Mouse (Mus musculus): Measurements from ENCODE around the gene Wdr63. TPM values are rescaled to one million over a fixed set of nuclear protein-coding genes. Genes with fewer than 3 reads are reported as not detected.

Gene Wdr63
- total and polyA plus RNA-seq, 3 experiments = not detected

- Histone ChIP-seq H3K4me3 (ENCODE audit: control insufficient read depth in 1 of 2, insufficient read depth in 1 of 2, low read depth in 2 of 2, low read length in 2 of 2) (no peak overlapping the region), H3K9me3 (replicated peaks; ENCODE audit: insufficient read depth, low read length) (no peaks in the 10 kb centered on the region), H3K4me1 (ENCODE audit: control insufficient read depth in 1 of 2, insufficient read depth in 2 of 2, low read length in 2 of 2) (no peaks in the 10 kb centered on the region; a peak in 1 of 4 replicates), H3K27ac (ENCODE audit: control insufficient read depth, low read depth, low read length) (no peak overlapping the region), H3K79me2 (ENCODE audit: control insufficient read depth, insufficient read depth, low read length, poor library complexity) (no peaks in the 10 kb centered on the region), H3K27me3 (ENCODE audit: control insufficient read depth in 1 of 2, insufficient read depth in 2 of 2, low read length in 2 of 2) (no peaks in the 10 kb centered on the region; a peak in 1 of 4 replicates), H3K36me3 (ENCODE audit: control insufficient read depth in 1 of 2, insufficient read depth in 2 of 2, low read length in 2 of 2) (no peaks in the 10 kb centered on the region), H3K9ac (ENCODE audit: control insufficient read depth, low read depth, low read length, poor library complexity, severe bottlenecking) (no peak overlapping the region)
- no peak for DNase-seq (ENCODE audit: low read depth, low spot score)
- no peak for TF ChIP-seq ZKSCAN1 (IDR thresholded peaks at IDR 0.05; ENCODE audit: low read depth, low read length)
- no peak for TF ChIP-seq ZMIZ1 (IDR thresholded peaks at IDR 0.05; ENCODE audit: low read depth, low read length)
- TF ChIP-seq ZC3H11A (IDR thresholded peaks at IDR 0.05; ENCODE audit: low read depth, low read length) = no peak
- no peak for TF ChIP-seq SMC3 (IDR thresholded peaks at IDR 0.05; ENCODE audit: low read depth, low read length)
- TF ChIP-seq ETS1 (IDR thresholded peaks at IDR 0.05; ENCODE audit: low read depth, low read length) = no peak
- TF ChIP-seq RAD21 (IDR thresholded peaks at IDR 0.05; ENCODE audit: low read depth, low read length) = no peak
- no peak for TF ChIP-seq NELFE (IDR thresholded peaks at IDR 0.05; ENCODE audit: low read depth, low read length)
- no peak for TF ChIP-seq E2F4 (IDR thresholded peaks at IDR 0.05; ENCODE audit: borderline replicate concordance, low read depth, low read length)
- no peak for TF ChIP-seq RCOR1 (IDR thresholded peaks at IDR 0.05; ENCODE audit: low read depth, low read length)
- no peak for TF ChIP-seq TAL1 (IDR thresholded peaks at IDR 0.05; ENCODE audit: low read length)
- no peak for TF ChIP-seq KAT2A (conservative IDR thresholded peaks at IDR 0.05; ENCODE audit: low read depth, low read length)
- no peak for TF ChIP-seq MXI1 (IDR thresholded peaks at IDR 0.05; ENCODE audit: low read depth, low read length)
- no peak for TF ChIP-seq ZNF384 (IDR thresholded peaks at IDR 0.05; ENCODE audit: low read depth, low read length)
- no peak for TF ChIP-seq CHD2 (IDR thresholded peaks at IDR 0.05; ENCODE audit: low read length)
- no peak for TF ChIP-seq MAFK (IDR thresholded peaks at IDR 0.05; ENCODE audit: borderline replicate concordance, low read depth, low read length)
These were observed 43.8 kb upstream of the Wdr63 start for GRCm38 (mm10) chr3:146151755-146152154.

- Histone ChIP-seq H3K9ac (ENCODE audit: control insufficient read depth, low read depth, low read length, poor library complexity, severe bottlenecking) (no peak overlapping the region), H3K4me3 (ENCODE audit: control insufficient read depth in 1 of 2, insufficient read depth in 1 of 2, low read depth in 2 of 2, low read length in 2 of 2) (no peak overlapping the region), H3K27ac (ENCODE audit: control insufficient read depth, low read depth, low read length) (no peak overlapping the region)
These were observed 43.4 kb upstream of the Wdr63 start for GRCm38 (mm10) chr3:146151328-146151727.

More at GRCm38 (mm10) chr3:146151328-146151727, 43.4 kb upstream of the Wdr63 start:
- DNase-seq (ENCODE audit: low read depth, low spot score) = no peak
- Histone ChIP-seq H3K4me1 (ENCODE audit: control insufficient read depth in 1 of 2, insufficient read depth in 2 of 2, low read length in 2 of 2) (peaks cover under 1 to 4% of the 10 kb centered on the region in 2 experiments; a peak in 3 of 4 replicates), H3K79me2 (ENCODE audit: control insufficient read depth, insufficient read depth, low read length, poor library complexity) (no peaks in the 10 kb centered on the region), H3K27me3 (ENCODE audit: control insufficient read depth in 1 of 2, insufficient read depth in 2 of 2, low read length in 2 of 2) (no peaks in the 10 kb centered on the region; a peak in 1 of 4 replicates), H3K9me3 (replicated peaks; ENCODE audit: insufficient read depth, low read length) (no peaks in the 10 kb centered on the region), H3K36me3 (ENCODE audit: control insufficient read depth in 1 of 2, insufficient read depth in 2 of 2, low read length in 2 of 2) (peaks cover 0 to under 1% of the 10 kb centered on the region in 2 experiments; a peak in 1 of 4 replicates)
- TF ChIP-seq ZMIZ1 (IDR thresholded peaks at IDR 0.05; ENCODE audit: low read depth, low read length) = no peak
- no peak for TF ChIP-seq MYC (IDR thresholded peaks at IDR 0.05; ENCODE audit: low read depth, low read length)
- no peak for TF ChIP-seq POLR2A (IDR thresholded peaks at IDR 0.05; ENCODE audit: control insufficient read depth in 1 of 2, insufficient read depth in 1 of 2, low read depth in 1 of 2, low read length in 2 of 2, poor library complexity in 1 of 2)
- no peak for TF ChIP-seq POLR2AphosphoS2 (IDR thresholded peaks at IDR 0.05; ENCODE audit: low read length)
- no peak for TF ChIP-seq SIN3A (IDR thresholded peaks at IDR 0.05; ENCODE audit: low read length)
- TF ChIP-seq SMC3 (IDR thresholded peaks at IDR 0.05; ENCODE audit: low read depth, low read length) = no peak
- TF ChIP-seq CTCF (IDR thresholded peaks at IDR 0.05 in 2 of 3, conservative IDR thresholded peaks at IDR 0.05 in 1 of 3; ENCODE audit: control insufficient read depth in 1 of 3, insufficient read depth in 1 of 3, low read depth in 2 of 3, low read length in 3 of 3, poor library complexity in 1 of 3, severe bottlenecking in 1 of 3) = no peak
- TF ChIP-seq MYB (IDR thresholded peaks at IDR 0.05; ENCODE audit: low read depth, low read length) = no peak
- no peak for TF ChIP-seq BHLHE40 (IDR thresholded peaks at IDR 0.05; ENCODE audit: borderline replicate concordance, low read depth, low read length)
- TF ChIP-seq KAT2A (conservative IDR thresholded peaks at IDR 0.05; ENCODE audit: low read depth, low read length) = no peak
- TF ChIP-seq MAZ (IDR thresholded peaks at IDR 0.05; ENCODE audit: low read depth, low read length) = no peak
- no peak for TF ChIP-seq ELF1 (IDR thresholded peaks at IDR 0.05; ENCODE audit: low read depth, low read length)
- no peak for TF ChIP-seq NRF1 (IDR thresholded peaks at IDR 0.05; ENCODE audit: insufficient read depth, low read depth, low read length, poor library complexity, severe bottlenecking)
- no peak for TF ChIP-seq GABPA (IDR thresholded peaks at IDR 0.05; ENCODE audit: low read depth, low read length)
- no peak for TF ChIP-seq MEF2A (IDR thresholded peaks at IDR 0.05; ENCODE audit: extremely low read depth, insufficient replicate concordance, low read depth, low read length, poor library complexity, severe bottlenecking)

Data from MEL (cell line).